Mouse (Mus musculus): Measurements from ENCODE around the gene Irf2bp1.

Gene Irf2bp1

GRCm38 (mm10) chr7:19003902-19004630 lies at the start of gene Irf2bp1:
TSS of gene Irf2bp1 (plus strand) at chr7:19004044.
- peaks cover 72% of the 10 kb centered on the region for H3K4me1 ChIP-seq (replicated peaks; ENCODE audit: low read depth, low read length)
- no peaks in the 10 kb centered on the region for H3K9me3 ChIP-seq (ENCODE audit: low read length)
- H3K4me3 ChIP-seq (replicated peaks; ENCODE audit: low read length), result peak within 1 kb of the TSS; percentile 90
- peaks cover 27% of the 10 kb centered on the region for H3K36me3 ChIP-seq (ENCODE audit: insufficient read depth, low read length)
- TF ChIP-seq NANOG (IDR thresholded peaks at IDR 0.05; ENCODE audit: borderline replicate concordance, low read length), result no peak
- no peak for TF ChIP-seq CTCF (conservative IDR thresholded peaks at IDR 0.05; ENCODE audit: low read length)
- TF ChIP-seq POU5F1 (IDR thresholded peaks at IDR 0.05; ENCODE audit: borderline replicate concordance, low read length), result no peak
- no peaks in the 10 kb centered on the region for H3K27me3 ChIP-seq (ENCODE audit: insufficient read depth, low read length)

GRCm38 (mm10) chr7:18957569-18958383 lies 46.1 kb upstream of the Irf2bp1 start:
- H3K27me3 ChIP-seq (ENCODE audit: insufficient read depth, low read length), result peaks cover 86% of the 10 kb centered on the region

GRCm38 (mm10) chr7:18958384-18958766 lies 45.5 kb upstream of the Irf2bp1 start:
- Histone ChIP-seq H3K36me3 (ENCODE audit: insufficient read depth, low read length) (no peaks in the 10 kb centered on the region), H3K4me3 (replicated peaks; ENCODE audit: low read length) (peak overlapping the region; percentile 80), H3K9me3 (ENCODE audit: low read length) (no peaks in the 10 kb centered on the region), H3K27me3 (ENCODE audit: insufficient read depth, low read length) (peaks cover 91% of the 10 kb centered on the region), H3K4me1 (replicated peaks; ENCODE audit: low read depth, low read length) (peaks cover 39% of the 10 kb centered on the region)
- TF ChIP-seq CTCF (conservative IDR thresholded peaks at IDR 0.05; ENCODE audit: low read length), result no peak
- TF ChIP-seq POU5F1 (IDR thresholded peaks at IDR 0.05; ENCODE audit: borderline replicate concordance, low read length), result no peak
- no peak for TF ChIP-seq NANOG (IDR thresholded peaks at IDR 0.05; ENCODE audit: borderline replicate concordance, low read length)

More at GRCm38 (mm10) chr7:18957569-18958383, 46.1 kb upstream of the Irf2bp1 start:
- Histone ChIP-seq H3K4me3 (replicated peaks; ENCODE audit: low read length) (peak overlapping the region; percentile 80), H3K4me1 (replicated peaks; ENCODE audit: low read depth, low read length) (peaks cover 33% of the 10 kb centered on the region), H3K36me3 (ENCODE audit: insufficient read depth, low read length) (no peaks in the 10 kb centered on the region), H3K9me3 (ENCODE audit: low read length) (no peaks in the 10 kb centered on the region)
- TF ChIP-seq POU5F1 (IDR thresholded peaks at IDR 0.05; ENCODE audit: borderline replicate concordance, low read length), result no peak

- peaks cover 90% of the 10 kb centered on the region for H3K27me3 ChIP-seq (ENCODE audit: insufficient read depth, low read length)
- H3K4me3 ChIP-seq (replicated peaks; ENCODE audit: low read length), result no peak overlapping the region
- peaks cover 48% of the 10 kb centered on the region for H3K4me1 ChIP-seq (replicated peaks; ENCODE audit: low read depth, low read length)
- TF ChIP-seq NANOG (IDR thresholded peaks at IDR 0.05; ENCODE audit: borderline replicate concordance, low read length) (no peak), CTCF (conservative IDR thresholded peaks at IDR 0.05; ENCODE audit: low read length) (no peak), POU5F1 (IDR thresholded peaks at IDR 0.05; ENCODE audit: borderline replicate concordance, low read length) (no peak)
- no peaks in the 10 kb centered on the region for H3K9me3 ChIP-seq (ENCODE audit: low read length)
- no peaks in the 10 kb centered on the region for H3K36me3 ChIP-seq (ENCODE audit: insufficient read depth, low read length)
Measured at GRCm38 (mm10) chr7:18959446-18959845, 44.4 kb upstream of the Irf2bp1 start.

GRCm38 (mm10) chr7:18962171-18962792 lies 41.6 kb upstream of the Irf2bp1 start:
- H3K4me1 ChIP-seq (replicated peaks; ENCODE audit: low read depth, low read length), result peaks cover 53% of the 10 kb centered on the region
- peaks cover 80% of the 10 kb centered on the region for H3K27me3 ChIP-seq (ENCODE audit: insufficient read depth, low read length)
- peak overlapping the region; percentile 62 for H3K4me3 ChIP-seq (replicated peaks; ENCODE audit: low read length)
- H3K9me3 ChIP-seq (ENCODE audit: low read length), result no peaks in the 10 kb centered on the region
- no peaks in the 10 kb centered on the region for H3K36me3 ChIP-seq (ENCODE audit: insufficient read depth, low read length)
- no peak for TF ChIP-seq CTCF (conservative IDR thresholded peaks at IDR 0.05; ENCODE audit: low read length)
- no peak for TF ChIP-seq NANOG (IDR thresholded peaks at IDR 0.05; ENCODE audit: borderline replicate concordance, low read length)
- TF ChIP-seq POU5F1 (IDR thresholded peaks at IDR 0.05; ENCODE audit: borderline replicate concordance, low read length), result no peak

GRCm38 (mm10) chr7:18962795-18963194 lies 41.0 kb upstream of the Irf2bp1 start:
- H3K36me3 ChIP-seq (ENCODE audit: insufficient read depth, low read length), result no peaks in the 10 kb centered on the region
- H3K9me3 ChIP-seq (ENCODE audit: low read length), result no peaks in the 10 kb centered on the region
- H3K4me3 ChIP-seq (replicated peaks; ENCODE audit: low read length), result peak overlapping the region; percentile 62
- TF ChIP-seq NANOG (IDR thresholded peaks at IDR 0.05; ENCODE audit: borderline replicate concordance, low read length) (no peak), CTCF (conservative IDR thresholded peaks at IDR 0.05; ENCODE audit: low read length) (no peak), POU5F1 (IDR thresholded peaks at IDR 0.05; ENCODE audit: borderline replicate concordance, low read length) (no peak)
- peaks cover 53% of the 10 kb centered on the region for H3K4me1 ChIP-seq (replicated peaks; ENCODE audit: low read depth, low read length)
- peaks cover 77% of the 10 kb centered on the region for H3K27me3 ChIP-seq (ENCODE audit: insufficient read depth, low read length)

- H3K4me1 ChIP-seq (replicated peaks; ENCODE audit: low read depth, low read length), result peaks cover 52% of the 10 kb centered on the region
- H3K9me3 ChIP-seq (ENCODE audit: low read length), result no peaks in the 10 kb centered on the region
- no peaks in the 10 kb centered on the region for H3K36me3 ChIP-seq (ENCODE audit: insufficient read depth, low read length)
- TF ChIP-seq CTCF (conservative IDR thresholded peaks at IDR 0.05; ENCODE audit: low read length) (no peak), POU5F1 (IDR thresholded peaks at IDR 0.05; ENCODE audit: borderline replicate concordance, low read length) (no peak), NANOG (IDR thresholded peaks at IDR 0.05; ENCODE audit: borderline replicate concordance, low read length) (no peak)
- H3K27me3 ChIP-seq (ENCODE audit: insufficient read depth, low read length), result peaks cover 76% of the 10 kb centered on the region
- H3K4me3 ChIP-seq (replicated peaks; ENCODE audit: low read length), result peak overlapping the region; percentile 26
Measured at GRCm38 (mm10) chr7:18963294-18963843, 40.5 kb upstream of the Irf2bp1 start.

GRCm38 (mm10) chr7:18965312-18965711 lies 38.5 kb upstream of the Irf2bp1 start:
- H3K27me3 ChIP-seq (ENCODE audit: insufficient read depth, low read length), result peaks cover 69% of the 10 kb centered on the region
- no peaks in the 10 kb centered on the region for H3K36me3 ChIP-seq (ENCODE audit: insufficient read depth, low read length)
- no peaks in the 10 kb centered on the region for H3K9me3 ChIP-seq (ENCODE audit: low read length)
- TF ChIP-seq NANOG (IDR thresholded peaks at IDR 0.05; ENCODE audit: borderline replicate concordance, low read length) (no peak), POU5F1 (IDR thresholded peaks at IDR 0.05; ENCODE audit: borderline replicate concordance, low read length) (no peak), CTCF (conservative IDR thresholded peaks at IDR 0.05; ENCODE audit: low read length) (no peak)
- peaks cover 34% of the 10 kb centered on the region for H3K4me1 ChIP-seq (replicated peaks; ENCODE audit: low read depth, low read length)
- no peak overlapping the region for H3K4me3 ChIP-seq (replicated peaks; ENCODE audit: low read length)

Measured in E14TG2a.4 (cell line).